8 mouse cellular contexts compared by ENCODE assay signal in the genomic region with DNA sequence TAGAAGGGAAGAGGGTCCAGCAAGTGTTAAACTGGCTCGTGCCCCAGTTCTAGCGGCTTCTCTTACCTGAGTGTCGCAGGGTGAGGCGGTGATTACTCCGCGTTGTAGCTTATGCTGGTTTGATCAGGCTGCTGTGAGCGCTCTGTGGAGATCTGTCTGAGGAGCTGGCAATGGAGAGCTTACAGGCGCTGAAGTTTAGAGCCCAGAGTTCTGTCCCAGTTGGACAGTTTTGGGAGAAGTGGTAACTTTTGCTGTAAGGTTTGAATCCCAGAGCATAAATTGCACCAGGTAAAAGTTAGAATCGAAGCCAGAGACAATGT. TPM values are rescaled to one million over a fixed set of nuclear protein-coding genes. Genes with fewer than 3 reads are reported as not detected.
DNase-seq lines count a peak whose midpoint lies in the region; ATAC-seq and TF ChIP-seq lines count a peak whose summit lies in the region.

No protein-coding gene starts in this region.

- DNase-seq in heart, embryonic 10.5 days (ENCODE audit: low spot score) = no peak
- no peak for DNase-seq in heart, adult 9 months (ENCODE audit: low spot score in 2 of 2)
- no peak for DNase-seq in liver, embryonic 13.5 days
- DNase-seq in urinary bladder, adult 18-20 months (ENCODE audit: low spot score in 2 of 2) = no peak
- DNase-seq in thymus, postnatal 4 days = no peak
- DNase-seq in frontal cortex, postnatal 36 days (ENCODE audit: low spot score in 2 of 2) = no peak

- H3K9ac ChIP-seq in forebrain, embryonic 12.5 days = peak overlapping the region; percentile 75
- H3K9ac ChIP-seq in liver, embryonic 13.5 days = peak overlapping the region; percentile 90

- peak overlapping the region; percentile 63 for H3K4me2 ChIP-seq in forebrain, embryonic 12.5 days
- H3K4me2 ChIP-seq in liver, embryonic 13.5 days = peak overlapping the region; percentile 91

- H3K27ac ChIP-seq in heart, embryonic 10.5 days = peak overlapping the region; percentile 95
- peak overlapping the region; percentile 71 for H3K27ac ChIP-seq in forebrain, embryonic 12.5 days
- H3K27ac ChIP-seq in liver, embryonic 13.5 days = peak overlapping the region; percentile 80

- no peaks in the 10 kb centered on the region for H3K79me2 ChIP-seq in C2C12 (ENCODE audit: control insufficient read depth, insufficient read depth)

- H3K79me3 ChIP-seq in C2C12 (ENCODE audit: low read depth) = no peaks in the 10 kb centered on the region

- WGBS in heart, embryonic 10.5 days = 17% methylated on average over 9 of the region's 9 CpGs
- 21% methylated on average over 9 of the region's 9 CpGs for WGBS in forebrain, embryonic 12.5 days
- 14% methylated on average over 9 of the region's 9 CpGs for WGBS in liver, embryonic 13.5 days (ENCODE audit: insufficient replicate concordance)

- no peaks in the 10 kb centered on the region for H3K9me3 ChIP-seq in heart, embryonic 10.5 days
- no peaks in the 10 kb centered on the region for H3K9me3 ChIP-seq in forebrain, embryonic 12.5 days
- H3K9me3 ChIP-seq in liver, embryonic 13.5 days (replicated peaks) = no peaks in the 10 kb centered on the region

- no peak for TF ChIP-seq CTCF in C2C12 (IDR thresholded peaks at IDR 0.05; ENCODE audit: control insufficient read depth, insufficient read depth, insufficient read length)

- no peaks in the 10 kb centered on the region for H3K36me3 ChIP-seq in heart, embryonic 10.5 days
- H3K36me3 ChIP-seq in C2C12 (ENCODE audit: control insufficient read depth, insufficient read depth) = no peaks in the 10 kb centered on the region
- H3K36me3 ChIP-seq in forebrain, embryonic 12.5 days (replicated peaks) = no peaks in the 10 kb centered on the region
- H3K36me3 ChIP-seq in liver, embryonic 13.5 days = no peaks in the 10 kb centered on the region

- H3K4me3 ChIP-seq in heart, embryonic 10.5 days = peak overlapping the region; percentile 81
- H3K4me3 ChIP-seq in C2C12 (ENCODE audit: insufficient read depth, poor library complexity, severe bottlenecking) = peak overlapping the region; percentile 68
- peak overlapping the region; percentile 67 for H3K4me3 ChIP-seq in forebrain, embryonic 12.5 days (replicated peaks)
- H3K4me3 ChIP-seq in liver, embryonic 13.5 days (replicated peaks) = peak overlapping the region; percentile 88

- ATAC-seq in forebrain, embryonic 12.5 days (ENCODE audit: low FRiP score) = no peak
- no peak for ATAC-seq in liver, embryonic 13.5 days (ENCODE audit: low read depth)

- H3ac ChIP-seq in C2C12 (ENCODE audit: control insufficient read depth, insufficient read length, low read depth) = peak overlapping the region; percentile 96

- H3K27me3 ChIP-seq in heart, embryonic 10.5 days (ENCODE audit: insufficient read depth, poor library complexity, severe bottlenecking) = no peaks in the 10 kb centered on the region
- peaks cover 5% of the 10 kb centered on the region for H3K27me3 ChIP-seq in C2C12 (ENCODE audit: control insufficient read depth, insufficient read depth, insufficient read length)
- H3K27me3 ChIP-seq in forebrain, embryonic 12.5 days = no peaks in the 10 kb centered on the region
- no peaks in the 10 kb centered on the region for H3K27me3 ChIP-seq in liver, embryonic 13.5 days

- H3K4me1 ChIP-seq in heart, embryonic 10.5 days = peaks cover 34% of the 10 kb centered on the region
- H3K4me1 ChIP-seq in forebrain, embryonic 12.5 days = peaks cover 20% of the 10 kb centered on the region
- H3K4me1 ChIP-seq in liver, embryonic 13.5 days (replicated peaks) = peaks cover 40% of the 10 kb centered on the region

TF ChIP-seq in C2C12, 6 proteins besides CTCF, POLR2A, EP300 and RAD21:
- TF ChIP-seq CEBPB (IDR thresholded peaks at IDR 0.05; ENCODE audit: low read depth) = no peak
- no peak for TF ChIP-seq MAX (IDR thresholded peaks at IDR 0.05)
- no peak for TF ChIP-seq FOSL1 (IDR thresholded peaks at IDR 0.05; ENCODE audit: insufficient read depth, low read length, poor library complexity, severe bottlenecking)
- TF ChIP-seq MYOD1 (IDR thresholded peaks at IDR 0.05; ENCODE audit: control insufficient read depth, insufficient read length, low read depth) = no peak
- no peak for TF ChIP-seq USF1 (IDR thresholded peaks at IDR 0.05; ENCODE audit: low read depth)
- TF ChIP-seq MYOG (IDR thresholded peaks at IDR 0.05; ENCODE audit: control insufficient read depth, extremely low read depth, insufficient read length) = no peak

RNA-seq across cellular contexts. Expression of a gene that starts 5.9 kb away (rescaled TPM):
- polyA plus RNA-seq in heart, embryonic 10.5 days (2016; fragmentation: Nextera tagmentation; extraction: Ambion mirVana) = 15.3 and 16.5 TPM in 2 replicates
- 4.1 TPM for polyA plus RNA-seq in C2C12 (2012; fragmentation: generic; extraction: Trizol)
- polyA plus RNA-seq in forebrain, embryonic 12.5 days (2016; fragmentation: Nextera tagmentation; extraction: Ambion mirVana) = 15.1 and 16.0 TPM in 2 replicates
- 5.5 and 6.2 TPM in 2 replicates for polyA plus RNA-seq in liver, embryonic 13.5 days (2015; fragmentation: Nextera tagmentation; extraction: Ambion mirVana)

RNA-seq across cellular contexts. Expression of a gene that starts 20.9 kb away (rescaled TPM):
- polyA plus RNA-seq in heart, embryonic 10.5 days (2016; fragmentation: Nextera tagmentation; extraction: Ambion mirVana) = 3.1 and 4.7 TPM in 2 replicates
- 0.08 TPM for polyA plus RNA-seq in C2C12 (2012; fragmentation: generic; extraction: Trizol)
- polyA plus RNA-seq in forebrain, embryonic 12.5 days (2016; fragmentation: Nextera tagmentation; extraction: Ambion mirVana) = 1.6 and 2.0 TPM in 2 replicates
- 1.8 and 2.5 TPM in 2 replicates for polyA plus RNA-seq in liver, embryonic 13.5 days (2015; fragmentation: Nextera tagmentation; extraction: Ambion mirVana)

RNA-seq across cellular contexts. Expression of a gene that starts 27.7 kb away (rescaled TPM):
- polyA plus RNA-seq in heart, embryonic 10.5 days (2016; fragmentation: Nextera tagmentation; extraction: Ambion mirVana) = 1.6 and 1.9 TPM in 2 replicates
- 0.02 TPM for polyA plus RNA-seq in C2C12 (2012; fragmentation: generic; extraction: Trizol)
- 0.31 and 1.0 TPM in 2 replicates for polyA plus RNA-seq in forebrain, embryonic 12.5 days (2016; fragmentation: Nextera tagmentation; extraction: Ambion mirVana)
- polyA plus RNA-seq in liver, embryonic 13.5 days (2015; fragmentation: Nextera tagmentation; extraction: Ambion mirVana) = 7.1 and 7.3 TPM in 2 replicates

RNA-seq across cellular contexts. Expression of a gene that starts 33.7 kb away (rescaled TPM):
- polyA plus RNA-seq in heart, embryonic 10.5 days (2016; fragmentation: Nextera tagmentation; extraction: Ambion mirVana) = 1.7 and 2.4 TPM in 2 replicates
- polyA plus RNA-seq in C2C12 (2012; fragmentation: generic; extraction: Trizol) = 5.3 TPM
- 0.31 and 0.77 TPM in 2 replicates for polyA plus RNA-seq in forebrain, embryonic 12.5 days (2016; fragmentation: Nextera tagmentation; extraction: Ambion mirVana)
- 0.21 and 0.25 TPM in 2 replicates for polyA plus RNA-seq in liver, embryonic 13.5 days (2015; fragmentation: Nextera tagmentation; extraction: Ambion mirVana)

RNA-seq across cellular contexts. Expression of a gene that starts 43.7 kb away (rescaled TPM):
- polyA plus RNA-seq in heart, embryonic 10.5 days (2016; fragmentation: Nextera tagmentation; extraction: Ambion mirVana) = 5.2 and 8.7 TPM in 2 replicates
- polyA plus RNA-seq in C2C12 (2012; fragmentation: generic; extraction: Trizol) = 10.6 TPM
- 9.5 and 9.7 TPM in 2 replicates for polyA plus RNA-seq in forebrain, embryonic 12.5 days (2016; fragmentation: Nextera tagmentation; extraction: Ambion mirVana)
- 3.7 and 3.9 TPM in 2 replicates for polyA plus RNA-seq in liver, embryonic 13.5 days (2015; fragmentation: Nextera tagmentation; extraction: Ambion mirVana)
